Mouse (Mus musculus) CD8-positive naive resting alpha-beta T cell, adult 2 months (primary cell): Measurements from ENCODE around the gene Mmp14.
A peak's percentile ranks its signal among the peaks of the same experiment; 100 is the strongest.

Source experiments
- DNase-seq, 2 experiments: peaks; one replicate each; pipeline ENCODE4 v3.0.0; 2022; ENCODE audit warnings: low read depth in 2 of 2, low spot score in 2 of 2

Mmp14 gene

DNA sequence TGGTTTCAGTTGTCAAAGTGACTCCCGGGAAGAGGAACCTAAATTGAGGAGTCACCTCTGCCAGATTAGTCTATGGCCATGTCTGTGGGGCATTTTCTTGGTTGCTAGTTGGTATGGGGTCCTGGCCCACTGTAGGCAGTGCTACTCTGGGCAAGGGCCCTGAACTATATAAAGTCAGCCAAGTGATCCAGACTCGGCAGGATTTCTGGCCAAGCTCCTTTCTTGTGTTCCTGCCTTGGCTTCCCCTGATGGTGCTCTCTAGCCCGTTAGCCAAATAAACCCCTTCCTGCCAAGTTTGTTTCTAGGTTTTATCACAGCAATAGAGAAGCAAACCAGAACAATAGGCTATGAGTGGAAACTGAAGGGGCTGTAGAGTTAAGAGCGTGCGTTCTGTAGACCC is 43.3 kb downstream of the Mmp14 start:
- DNase-seq = no peak

- no peak for DNase-seq
Observed at GRCm38 (mm10) chr14:54475941-54476844, 44.8 kb downstream of the Mmp14 start, which contains the start of gene Rem2. Gene Rem2 (plus strand): TSS chr14:54476100.

- no peak for DNase-seq
Observed at GRCm38 (mm10) chr14:54477172-54477909, 45.9 kb downstream of the Mmp14 start.

- DNase-seq = peak; percentile 29 to 34
Observed at GRCm38 (mm10) chr14:54479451-54479920, 48.1 kb downstream of the Mmp14 start.

DNA sequence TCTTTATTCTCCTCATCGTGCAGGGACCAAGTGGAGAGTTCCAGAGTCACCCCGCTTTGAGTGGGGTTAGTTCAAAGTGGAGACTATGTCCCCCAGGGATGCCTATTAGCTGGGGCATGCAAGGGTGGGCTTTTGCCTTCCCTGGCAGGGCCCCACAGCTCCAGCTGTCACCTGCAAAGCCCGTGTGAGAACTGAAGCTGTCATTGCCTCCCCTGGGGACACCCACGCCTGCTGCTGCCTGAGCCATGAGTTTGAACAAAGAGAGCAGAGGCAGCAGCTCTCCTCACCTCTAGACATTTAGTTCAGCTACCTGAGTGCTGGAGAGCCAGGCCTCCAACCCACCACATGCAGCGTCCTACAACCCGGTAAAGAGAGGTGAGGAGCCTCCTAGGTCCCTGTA is 49.3 kb downstream of the Mmp14 start:
- DNase-seq = no peak

DNA sequence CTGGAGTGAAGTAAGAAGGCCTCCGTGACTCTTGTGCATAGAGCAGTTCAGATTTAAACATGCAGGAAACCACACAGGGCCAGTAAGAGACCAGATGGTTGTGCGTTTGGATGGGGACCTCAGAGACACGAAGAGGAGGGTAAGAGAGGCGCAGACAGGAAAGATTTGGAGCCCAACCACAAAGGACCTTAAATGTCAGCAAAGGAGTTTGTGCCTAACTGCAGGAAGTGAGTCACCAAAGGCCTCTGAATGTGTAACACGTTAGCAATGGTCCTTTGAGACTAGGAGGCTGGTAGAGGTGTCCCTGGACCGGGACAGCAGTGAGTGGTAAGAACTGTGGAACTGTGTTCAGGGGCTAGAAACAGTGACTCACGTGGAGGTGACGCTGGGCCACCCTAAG is 50.0 kb downstream of the Mmp14 start:
- DNase-seq = no peak

DNA sequence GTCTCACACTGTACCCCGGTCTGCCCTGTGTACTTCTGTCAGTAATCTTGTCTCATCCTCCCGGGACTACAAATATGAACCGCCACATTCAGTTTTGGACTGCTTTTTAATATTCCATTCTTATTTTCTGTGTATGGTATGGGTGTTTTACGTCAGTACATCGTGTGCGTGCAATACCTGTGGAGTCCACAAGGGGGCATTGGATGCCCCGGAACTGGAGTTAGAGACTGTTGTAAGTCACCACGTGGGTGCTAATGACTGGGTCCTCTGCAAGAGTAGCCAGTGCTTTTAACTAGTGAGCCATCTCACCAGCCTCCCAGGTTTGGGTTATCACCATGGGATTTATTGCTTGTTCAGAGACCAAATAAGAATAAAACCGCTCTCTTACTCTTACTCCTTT is 51.1 kb downstream of the Mmp14 start:
- peak; percentile 59 to 70 for DNase-seq

GRCm38 (mm10) chr14:54485899-54486298 is 54.5 kb downstream of the Mmp14 start:
- DNase-seq = no peak

GRCm38 (mm10) chr14:54487732-54488131 is 56.3 kb downstream of the Mmp14 start:
- no peak for DNase-seq

- DNase-seq = no peak
Observed at GRCm38 (mm10) chr14:54488350-54488749, 56.9 kb downstream of the Mmp14 start.

- DNase-seq = peak in 1 of 2 experiments; percentile 27
Observed at GRCm38 (mm10) chr14:54492345-54493131, 61.1 kb downstream of the Mmp14 start.

GRCm38 (mm10) chr14:54493236-54493635 is 61.8 kb downstream of the Mmp14 start:
- no peak for DNase-seq

DNA sequence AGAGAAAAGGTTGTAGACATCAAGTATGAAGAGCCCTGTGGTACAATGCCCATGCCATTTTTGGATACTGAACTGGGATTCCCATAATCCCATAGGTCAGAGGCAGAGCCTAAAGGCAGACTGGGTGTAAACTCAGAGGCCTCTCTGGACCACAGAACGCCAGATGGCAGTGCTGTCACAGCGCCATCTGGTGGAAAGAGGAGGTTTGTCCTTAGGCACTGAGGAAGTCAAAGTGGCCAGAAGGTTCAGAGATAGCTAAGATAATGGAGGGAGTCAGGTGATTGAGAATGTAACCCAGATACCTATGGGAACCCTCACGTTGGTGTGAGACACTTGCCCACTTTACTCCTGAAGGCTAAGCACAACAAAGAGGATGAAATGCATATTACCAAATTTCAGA is 62.8 kb downstream of the Mmp14 start:
- peak; percentile 67 to 72 for DNase-seq
